Mouse (Mus musculus) kidney, adult 9 months (tissue): ENCODE measurements around the gene Evpl.

Experiments
- DNase-seq: peaks from one replicate; pipeline ENCODE4 v3.0.0; 2022

Gene Evpl

GRCm38 (mm10) chr11:116255090-116255981, 17.5 kb upstream of the Evpl start:
- DNase-seq, result no peak

DNA sequence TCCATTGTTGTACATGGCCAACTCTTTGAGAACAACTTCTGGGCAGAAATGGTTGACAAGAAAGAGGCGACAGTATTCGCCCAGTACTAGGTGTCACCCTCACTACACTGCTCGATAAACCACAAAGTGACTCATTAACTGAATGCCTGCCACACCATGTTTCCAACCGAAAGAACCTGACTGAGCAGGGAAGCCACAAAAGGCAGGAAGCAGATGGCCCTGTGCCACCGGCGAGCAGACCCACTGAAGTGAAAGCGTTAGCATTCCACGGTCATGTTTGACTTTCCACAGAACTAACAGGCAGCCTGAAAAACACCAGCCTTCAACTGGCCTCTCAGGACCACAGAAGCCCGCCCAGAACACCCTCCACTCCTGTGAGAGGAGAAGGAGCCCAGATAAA, 16.8 kb upstream of the Evpl start:
- peak; percentile 80 for DNase-seq

- peak; percentile 81 for DNase-seq
These were observed 15.3 kb upstream of the Evpl start for GRCm38 (mm10) chr11:116253076-116253600.

GRCm38 (mm10) chr11:116250898-116251297, 13.0 kb upstream of the Evpl start:
- DNase-seq, result no peak

DNA sequence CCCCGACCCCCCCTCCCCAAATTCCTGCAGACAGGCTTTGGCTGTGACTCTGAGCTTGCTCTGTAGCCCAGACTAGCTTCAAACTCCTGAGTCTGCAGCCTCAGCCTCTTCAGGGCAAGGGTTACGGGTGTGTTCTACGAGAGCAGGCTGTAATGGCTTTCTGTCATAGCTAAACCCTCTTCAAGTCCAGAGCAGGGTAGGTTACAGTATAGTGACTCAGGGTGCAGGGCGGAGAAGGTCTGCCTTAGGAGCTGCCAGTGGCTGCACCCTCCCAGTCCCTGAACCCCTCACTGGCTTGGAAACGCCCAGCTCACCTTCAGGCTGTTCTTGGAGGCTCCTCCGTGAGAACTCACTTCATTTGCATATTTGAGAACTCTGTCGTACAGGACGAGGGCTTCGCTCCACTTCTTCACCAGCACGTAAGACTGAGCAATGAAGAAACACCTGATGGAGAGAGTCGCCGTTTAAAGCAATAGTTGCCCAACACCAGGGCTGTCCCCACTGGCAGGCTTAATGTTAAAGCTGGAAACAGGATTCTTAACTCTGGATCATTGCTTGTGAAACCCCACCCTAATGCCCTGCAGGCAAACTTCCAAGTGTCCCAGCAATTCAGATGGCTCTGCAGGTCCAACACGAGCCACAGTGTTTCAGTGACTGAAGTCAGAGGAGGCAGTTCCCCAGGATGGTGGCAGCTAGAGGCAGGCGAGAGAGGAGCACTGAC, 9.8 kb upstream of the Evpl start:
- peak; percentile 54 for DNase-seq

DNA sequence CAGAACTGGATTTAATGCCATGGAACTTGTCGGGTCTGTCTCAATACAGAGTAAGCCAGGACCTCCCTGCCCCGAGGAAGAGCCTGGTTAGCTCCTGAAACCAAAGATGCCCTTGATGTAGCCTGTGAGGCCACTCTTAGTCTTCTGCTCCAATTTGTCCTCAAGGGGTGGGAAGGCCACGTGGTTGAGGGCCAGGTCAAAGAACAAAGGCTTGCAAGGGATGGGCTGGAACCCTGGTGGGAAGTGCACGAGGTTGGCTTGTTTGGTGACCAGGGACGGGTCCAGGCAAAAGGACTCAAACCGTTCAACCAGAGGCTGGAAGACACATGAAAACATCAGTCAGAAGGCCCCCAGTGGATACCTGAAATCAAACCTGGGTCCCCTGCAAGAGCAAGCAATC, 7.7 kb upstream of the Evpl start:
- DNase-seq, result peak; percentile 86

GRCm38 (mm10) chr11:116244580-116244979, 6.7 kb upstream of the Evpl start:
- DNase-seq, result no peak

- peak; percentile 74 for DNase-seq
These were observed 3.9 kb upstream of the Evpl start for GRCm38 (mm10) chr11:116241744-116242235.

- DNase-seq, result no peak
These were observed 1.9 kb upstream of the Evpl start for GRCm38 (mm10) chr11:116239797-116240196.

DNA sequence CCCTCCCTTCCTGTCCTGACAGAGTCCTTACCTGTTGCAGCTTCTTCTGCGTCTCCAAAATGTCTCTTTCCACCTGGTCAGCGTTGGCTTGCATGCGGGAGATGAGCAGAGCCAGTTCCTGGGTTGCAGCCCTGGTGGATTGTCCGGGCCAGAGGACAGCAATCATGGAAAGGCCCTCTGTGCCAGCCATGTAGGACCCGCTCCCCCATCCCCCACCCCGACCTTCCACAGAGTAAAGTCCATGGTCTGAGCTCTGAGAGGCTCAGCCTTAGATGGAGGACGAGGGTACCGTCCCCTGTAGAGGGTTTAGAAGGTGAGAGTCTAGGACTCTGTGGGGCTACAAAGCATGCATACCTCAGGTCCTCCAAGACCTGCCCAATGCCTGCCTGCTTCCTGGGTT, 3.0 kb downstream of the Evpl start:
- no peak for DNase-seq

GRCm38 (mm10) chr11:116232427-116232826, 5.5 kb downstream of the Evpl start:
- DNase-seq, result no peak

DNA sequence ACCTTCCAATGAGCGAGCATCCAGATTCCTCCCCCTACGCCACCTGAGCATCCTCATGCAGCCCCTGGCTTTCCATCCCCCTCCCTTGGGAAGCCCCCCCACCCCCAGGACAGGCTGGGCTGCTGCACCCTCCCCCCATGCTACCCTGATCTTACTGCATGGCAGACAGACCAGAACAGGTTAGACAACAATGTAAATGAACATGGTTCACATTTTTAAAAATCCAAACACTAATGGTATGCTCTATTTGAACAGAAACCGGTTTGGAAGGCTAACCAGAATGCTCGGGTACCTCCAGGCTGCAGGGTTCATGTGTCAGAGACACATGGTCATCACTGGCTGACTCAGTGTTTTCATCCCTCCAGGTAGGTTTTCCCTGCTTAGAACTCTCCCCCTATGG, 9.2 kb downstream of the Evpl start:
- no peak for DNase-seq

DNA sequence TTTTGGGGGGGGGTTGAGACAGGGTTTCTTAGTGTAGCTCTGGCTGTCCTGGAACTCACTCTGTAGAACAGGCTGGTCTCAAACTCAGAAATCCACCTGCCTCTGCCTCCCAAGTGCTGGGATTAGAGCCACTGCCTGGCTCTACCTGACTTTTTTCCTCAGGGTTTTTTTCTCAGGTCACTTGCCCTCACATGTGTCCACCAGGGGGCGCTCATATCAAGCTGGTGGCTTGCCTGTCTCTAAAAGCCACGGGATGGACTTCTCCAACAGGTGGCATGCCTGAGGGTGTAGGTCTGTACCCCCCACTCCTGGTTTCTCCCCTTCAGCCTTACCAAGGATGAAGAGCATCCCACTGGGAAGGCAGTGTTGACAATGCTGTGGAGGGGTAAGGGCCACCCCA, 11.5 kb downstream of the Evpl start:
- peak; percentile 91 for DNase-seq

GRCm38 (mm10) chr11:116222740-116223059, 15.2 kb downstream of the Evpl start:
- DNase-seq, result no peak

GRCm38 (mm10) chr11:116221931-116222739, 15.7 kb downstream of the Evpl start:
- no peak for DNase-seq

DNA sequence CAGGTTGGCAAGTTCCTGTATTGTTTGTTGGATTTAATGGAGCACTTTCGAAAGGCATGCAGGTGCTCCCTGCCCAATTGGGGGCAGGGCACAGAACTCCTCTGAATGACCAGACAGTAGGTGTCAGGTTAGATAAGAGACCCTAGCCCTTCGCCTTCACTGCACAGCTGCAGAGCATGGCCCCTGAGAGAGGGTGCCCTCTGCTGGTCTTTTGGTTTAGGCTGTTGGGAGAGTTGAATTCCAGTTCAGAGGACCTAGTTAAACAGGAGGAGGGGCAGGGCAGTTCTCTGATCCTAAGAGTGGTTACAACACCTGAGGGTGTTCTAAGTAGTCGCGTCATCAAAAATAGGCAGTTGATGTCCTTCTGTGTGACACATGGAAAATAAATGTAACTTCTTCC, 18.0 kb downstream of the Evpl start:
- DNase-seq, result peak; percentile 83

GRCm38 (mm10) chr11:116218737-116219400, 19.0 kb downstream of the Evpl start:
- DNase-seq, result peak; percentile 95

- DNase-seq, result peak; percentile 89
These were observed 19.6 kb downstream of the Evpl start for GRCm38 (mm10) chr11:116218263-116218662.

GRCm38 (mm10) chr11:116216549-116216948, 21.3 kb downstream of the Evpl start:
- DNase-seq, result no peak

DNA sequence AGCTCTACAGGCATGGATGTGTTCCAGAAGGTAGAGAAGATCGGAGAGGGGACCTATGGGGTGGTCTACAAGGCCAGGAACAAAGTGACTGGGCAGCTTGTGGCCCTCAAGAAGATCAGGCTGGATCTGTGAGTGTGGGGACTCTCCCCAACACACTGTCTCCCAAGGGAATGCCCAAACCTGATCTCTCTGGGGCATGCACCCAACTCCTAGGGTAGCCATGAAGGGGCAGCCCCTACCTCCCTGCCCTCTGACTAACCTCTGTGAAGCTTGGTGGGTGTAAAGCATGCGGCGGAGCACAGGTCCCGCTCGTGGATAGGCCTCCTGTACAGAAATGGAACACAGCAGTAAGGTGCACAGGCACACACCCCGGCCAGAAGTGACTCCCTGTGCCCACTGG, 21.9 kb downstream of the Evpl start:
- DNase-seq, result no peak

- no peak for DNase-seq
These were observed 22.7 kb downstream of the Evpl start for GRCm38 (mm10) chr11:116215181-116215580.

DNA sequence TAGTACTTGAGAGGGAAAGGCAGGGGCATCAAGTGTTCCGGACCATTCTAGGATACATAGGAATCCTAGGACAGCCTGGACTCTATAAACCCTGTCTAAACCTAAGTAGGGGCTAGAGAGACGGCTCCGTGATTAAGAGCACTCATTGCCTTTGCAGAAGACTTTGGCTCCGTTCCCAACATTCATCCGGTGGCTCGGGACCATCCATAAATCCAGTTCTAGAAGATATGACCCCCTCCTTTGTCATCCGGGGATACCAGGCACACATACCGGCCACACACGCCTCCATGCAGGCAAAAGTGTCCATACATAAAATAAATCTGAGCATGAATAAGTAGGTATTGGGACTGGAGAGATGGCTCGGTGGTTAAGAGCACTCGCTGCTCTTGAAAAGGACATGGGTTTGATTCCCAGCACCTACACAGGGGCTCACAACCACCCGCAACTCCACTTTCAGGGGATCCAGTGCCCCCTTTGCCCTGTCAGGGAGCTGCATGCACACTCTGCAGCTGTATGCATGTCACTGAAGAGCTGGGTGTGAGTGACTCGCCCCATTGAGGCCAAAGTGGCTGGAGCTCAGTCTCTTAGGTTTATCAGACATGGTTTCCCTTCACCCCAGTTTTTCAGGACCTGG, 23.9 kb downstream of the Evpl start:
- DNase-seq, result no peak
